Mouse (Mus musculus): ENCODE measurements around the gene Vps4a. TPM values are rescaled to one million over a fixed set of nuclear protein-coding genes. Genes with fewer than 3 reads are reported as not detected.

Vps4a gene
- total and polyA plus RNA-seq, 3 experiments = 38.1 to 43.2 TPM; not detected in 1

DNA sequence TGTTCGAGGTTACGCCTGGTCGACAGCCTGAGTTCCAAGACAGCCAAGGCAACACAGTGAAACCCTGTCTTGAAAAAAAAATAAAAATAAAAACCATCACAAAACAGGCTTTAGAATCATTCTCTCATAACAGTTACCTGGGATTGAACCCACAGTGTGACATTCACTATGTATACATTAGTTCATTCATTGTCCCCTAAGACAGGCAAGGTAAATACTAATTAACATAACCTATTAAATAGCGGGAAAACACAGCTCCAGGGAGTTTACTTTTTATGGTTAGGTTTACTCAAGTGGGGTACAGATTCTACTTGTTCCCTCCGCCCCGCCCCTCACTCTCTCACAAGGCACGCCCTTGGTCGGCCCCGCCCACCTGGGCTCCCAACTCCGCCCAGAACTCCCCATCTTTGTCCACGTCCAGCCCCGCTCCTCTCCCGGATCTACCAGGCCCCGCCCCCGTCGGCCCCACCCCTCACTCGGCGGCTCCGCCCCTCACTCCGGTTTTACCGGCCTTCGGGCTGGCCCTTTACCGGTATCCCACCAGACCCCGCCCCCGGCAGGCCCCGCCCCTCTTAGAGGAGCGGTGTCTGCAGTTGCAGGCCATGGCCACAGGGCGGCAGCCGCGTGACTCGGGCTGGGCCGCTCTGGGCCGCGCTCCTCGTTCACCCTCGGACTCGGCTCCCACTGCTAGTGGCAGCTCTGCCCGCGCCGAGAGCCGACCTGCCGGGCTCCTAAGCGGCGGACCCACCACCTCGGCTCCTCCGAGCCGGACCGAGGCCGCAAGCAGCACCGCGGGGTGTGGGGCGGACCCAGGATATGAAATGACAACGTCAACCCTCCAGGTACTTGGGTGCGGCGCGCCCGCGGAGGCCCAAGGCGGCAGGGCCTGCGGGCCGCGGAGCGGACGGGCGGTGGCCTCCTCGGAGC is at the start of gene Vps4a (continued):
- TF ChIP-seq CHD2 (IDR thresholded peaks at IDR 0.05; ENCODE audit: low read length) = no peak
- no peak for TF ChIP-seq USF2 (IDR thresholded peaks at IDR 0.05; ENCODE audit: borderline replicate concordance in 1 of 2, insufficient read depth in 1 of 2, low read depth in 1 of 2, low read length in 2 of 2)
- TF ChIP-seq CHD1 (IDR thresholded peaks at IDR 0.05; ENCODE audit: low read depth, low read length) = no peak
- TF ChIP-seq BHLHE40 (IDR thresholded peaks at IDR 0.05; ENCODE audit: borderline replicate concordance, low read depth, low read length) = no peak
- no peak for TF ChIP-seq ZKSCAN1 (IDR thresholded peaks at IDR 0.05; ENCODE audit: low read depth, low read length)

DNA sequence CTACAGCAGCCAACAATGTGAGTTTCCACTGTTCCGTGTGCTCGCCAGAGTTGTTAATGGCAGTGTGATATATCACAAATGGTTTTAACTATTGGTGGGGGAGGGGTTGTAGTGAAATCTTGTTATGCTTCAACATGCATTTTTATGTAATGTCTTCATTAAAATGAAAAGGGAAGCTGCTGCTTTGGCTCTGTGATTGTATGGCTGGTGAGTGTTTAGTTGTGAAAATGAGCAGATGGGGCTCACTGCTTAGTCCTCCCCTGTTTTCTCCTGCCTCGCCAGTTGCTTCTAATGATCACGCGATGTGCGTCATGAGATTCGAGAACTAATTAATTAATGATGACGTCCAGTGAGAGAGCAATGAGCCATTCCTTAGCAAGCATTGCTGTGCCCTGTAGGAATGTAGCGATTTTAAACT is 45.6 kb upstream of the Vps4a start:
- Histone ChIP-seq H3K9ac (ENCODE audit: control insufficient read depth, low read depth, low read length, poor library complexity, severe bottlenecking) (no peak overlapping the region), H3K4me1 (ENCODE audit: control insufficient read depth in 1 of 2, insufficient read depth in 2 of 2, low read length in 2 of 2) (no peaks in the 10 kb centered on the region), H3K36me3 (ENCODE audit: control insufficient read depth in 1 of 2, insufficient read depth in 2 of 2, low read length in 2 of 2) (no peaks in the 10 kb centered on the region)

DNA sequence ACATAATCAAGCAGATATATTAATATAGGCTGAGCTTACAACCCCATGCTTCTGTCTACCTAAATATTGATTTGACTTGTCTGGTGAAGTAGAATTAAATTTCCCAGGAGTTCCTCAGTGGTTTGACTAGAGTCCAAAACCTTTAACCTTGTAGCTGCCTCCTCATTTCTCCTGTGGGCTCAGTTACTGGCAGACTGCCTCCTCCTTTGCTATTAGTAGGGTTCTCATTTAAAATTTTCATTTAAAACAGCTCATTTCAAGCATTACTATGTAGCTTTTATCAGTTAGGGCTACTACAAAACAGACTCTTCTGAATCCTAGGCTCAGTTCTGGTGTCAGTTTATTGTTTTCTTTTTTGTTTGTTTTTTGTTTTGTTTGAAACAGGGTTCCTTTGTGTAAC is 45.1 kb upstream of the Vps4a start:
- Histone ChIP-seq H3K36me3 (ENCODE audit: control insufficient read depth in 1 of 2, insufficient read depth in 2 of 2, low read length in 2 of 2) (no peaks in the 10 kb centered on the region), H3K9me3 (replicated peaks; ENCODE audit: insufficient read depth, low read length) (no peaks in the 10 kb centered on the region)
- TF ChIP-seq ZNF384 (IDR thresholded peaks at IDR 0.05; ENCODE audit: low read depth, low read length) = no peak
- TF ChIP-seq HCFC1 (IDR thresholded peaks at IDR 0.05; ENCODE audit: low read depth, low read length) = no peak
- no peak for TF ChIP-seq RCOR1 (IDR thresholded peaks at IDR 0.05; ENCODE audit: low read depth, low read length)
- TF ChIP-seq TAL1 (IDR thresholded peaks at IDR 0.05; ENCODE audit: low read length) = no peak
- no peak for TF ChIP-seq POLR2A (IDR thresholded peaks at IDR 0.05; ENCODE audit: control insufficient read depth in 1 of 2, insufficient read depth in 1 of 2, low read depth in 1 of 2, low read length in 2 of 2, poor library complexity in 1 of 2)
- TF ChIP-seq USF2 (IDR thresholded peaks at IDR 0.05; ENCODE audit: borderline replicate concordance in 1 of 2, insufficient read depth in 1 of 2, low read depth in 1 of 2, low read length in 2 of 2) = no peak
- TF ChIP-seq MEF2A (IDR thresholded peaks at IDR 0.05; ENCODE audit: extremely low read depth, insufficient replicate concordance, low read depth, low read length, poor library complexity, severe bottlenecking) = no peak
- no peak for TF ChIP-seq E2F4 (IDR thresholded peaks at IDR 0.05; ENCODE audit: borderline replicate concordance, low read depth, low read length)
- no peak for TF ChIP-seq TBP (IDR thresholded peaks at IDR 0.05; ENCODE audit: low read depth, low read length)
- no peak for TF ChIP-seq MYC (IDR thresholded peaks at IDR 0.05; ENCODE audit: low read depth, low read length)
- TF ChIP-seq SIN3A (IDR thresholded peaks at IDR 0.05; ENCODE audit: low read length) = no peak
- no peak for TF ChIP-seq GATA1 (IDR thresholded peaks at IDR 0.05; ENCODE audit: low read depth, low read length)
- no peak for TF ChIP-seq ZC3H11A (IDR thresholded peaks at IDR 0.05; ENCODE audit: low read depth, low read length)
- TF ChIP-seq MAX (IDR thresholded peaks at IDR 0.05; ENCODE audit: low read length) = no peak
- no peak for TF ChIP-seq SMC3 (IDR thresholded peaks at IDR 0.05; ENCODE audit: low read depth, low read length)
- TF ChIP-seq USF1 (IDR thresholded peaks at IDR 0.05; ENCODE audit: low read depth, low read length) = no peak

More for the DNA sequence above, 45.6 kb upstream of the Vps4a start:
- Histone ChIP-seq H3K79me2 (ENCODE audit: control insufficient read depth, insufficient read depth, low read length, poor library complexity) (no peaks in the 10 kb centered on the region), H3K9me3 (replicated peaks; ENCODE audit: insufficient read depth, low read length) (no peaks in the 10 kb centered on the region), H3K4me3 (ENCODE audit: control insufficient read depth in 1 of 2, insufficient read depth in 1 of 2, low read depth in 2 of 2, low read length in 2 of 2) (no peak overlapping the region), H3K27me3 (ENCODE audit: control insufficient read depth in 1 of 2, insufficient read depth in 2 of 2, low read length in 2 of 2) (no peaks in the 10 kb centered on the region), H3K27ac (ENCODE audit: control insufficient read depth, low read depth, low read length) (no peak overlapping the region)
- TF ChIP-seq ETS1 (IDR thresholded peaks at IDR 0.05; ENCODE audit: low read depth, low read length) = no peak
- TF ChIP-seq NELFE (IDR thresholded peaks at IDR 0.05; ENCODE audit: low read depth, low read length) = no peak
- TF ChIP-seq EP300 (IDR thresholded peaks at IDR 0.05; ENCODE audit: low read depth in 1 of 2, low read length in 2 of 2) = no peak
- no peak for TF ChIP-seq TAL1 (IDR thresholded peaks at IDR 0.05; ENCODE audit: low read length)
- TF ChIP-seq ZC3H11A (IDR thresholded peaks at IDR 0.05; ENCODE audit: low read depth, low read length) = no peak
- TF ChIP-seq MEF2A (IDR thresholded peaks at IDR 0.05; ENCODE audit: extremely low read depth, insufficient replicate concordance, low read depth, low read length, poor library complexity, severe bottlenecking) = no peak
- no peak for TF ChIP-seq KAT2A (conservative IDR thresholded peaks at IDR 0.05; ENCODE audit: low read depth, low read length)
- no peak for TF ChIP-seq USF2 (IDR thresholded peaks at IDR 0.05; ENCODE audit: borderline replicate concordance in 1 of 2, insufficient read depth in 1 of 2, low read depth in 1 of 2, low read length in 2 of 2)
- TF ChIP-seq BHLHE40 (IDR thresholded peaks at IDR 0.05; ENCODE audit: borderline replicate concordance, low read depth, low read length) = no peak
- TF ChIP-seq GABPA (IDR thresholded peaks at IDR 0.05; ENCODE audit: low read depth, low read length) = no peak
- no peak for TF ChIP-seq RCOR1 (IDR thresholded peaks at IDR 0.05; ENCODE audit: low read depth, low read length)
- TF ChIP-seq MXI1 (IDR thresholded peaks at IDR 0.05; ENCODE audit: low read depth, low read length) = no peak
- TF ChIP-seq USF1 (IDR thresholded peaks at IDR 0.05; ENCODE audit: low read depth, low read length) = no peak
- TF ChIP-seq NRF1 (IDR thresholded peaks at IDR 0.05; ENCODE audit: insufficient read depth, low read depth, low read length, poor library complexity, severe bottlenecking) = no peak
- no peak for TF ChIP-seq SMC3 (IDR thresholded peaks at IDR 0.05; ENCODE audit: low read depth, low read length)
- no peak for TF ChIP-seq E2F4 (IDR thresholded peaks at IDR 0.05; ENCODE audit: borderline replicate concordance, low read depth, low read length)
- no peak for TF ChIP-seq TCF12 (IDR thresholded peaks at IDR 0.05; ENCODE audit: low read depth, low read length)
- no peak for TF ChIP-seq POLR2A (IDR thresholded peaks at IDR 0.05; ENCODE audit: control insufficient read depth in 1 of 2, insufficient read depth in 1 of 2, low read depth in 1 of 2, low read length in 2 of 2, poor library complexity in 1 of 2)
- no peak for TF ChIP-seq POLR2AphosphoS5 (IDR thresholded peaks at IDR 0.05; ENCODE audit: borderline replicate concordance, low read depth, low read length)
- no peak for TF ChIP-seq CTCF (IDR thresholded peaks at IDR 0.05 in 2 of 3, conservative IDR thresholded peaks at IDR 0.05 in 1 of 3; ENCODE audit: control insufficient read depth in 1 of 3, insufficient read depth in 1 of 3, low read depth in 2 of 3, low read length in 3 of 3, poor library complexity in 1 of 3, severe bottlenecking in 1 of 3)
- DNase-seq (ENCODE audit: low read depth, low spot score) = no peak

More for the DNA sequence above, 45.1 kb upstream of the Vps4a start:
- Histone ChIP-seq H3K79me2 (ENCODE audit: control insufficient read depth, insufficient read depth, low read length, poor library complexity) (no peaks in the 10 kb centered on the region), H3K9ac (ENCODE audit: control insufficient read depth, low read depth, low read length, poor library complexity, severe bottlenecking) (no peak overlapping the region), H3K4me1 (ENCODE audit: control insufficient read depth in 1 of 2, insufficient read depth in 2 of 2, low read length in 2 of 2) (no peaks in the 10 kb centered on the region), H3K27me3 (ENCODE audit: control insufficient read depth in 1 of 2, insufficient read depth in 2 of 2, low read length in 2 of 2) (no peaks in the 10 kb centered on the region), H3K4me3 (ENCODE audit: control insufficient read depth in 1 of 2, insufficient read depth in 1 of 2, low read depth in 2 of 2, low read length in 2 of 2) (no peak overlapping the region), H3K27ac (ENCODE audit: control insufficient read depth, low read depth, low read length) (no peak overlapping the region)
- no peak for DNase-seq (ENCODE audit: low read depth, low spot score)

All from MEL (cell line).